Mouse (Mus musculus) retina, embryonic 14.5 days (tissue): ENCODE data around the gene Gm42742.

Experiments used
- DNase-seq: peaks from one replicate; pipeline ENCODE4 v3.0.0-alpha.2; 2015; ENCODE audit warnings: low spot score

Gm42742 gene

DNA sequence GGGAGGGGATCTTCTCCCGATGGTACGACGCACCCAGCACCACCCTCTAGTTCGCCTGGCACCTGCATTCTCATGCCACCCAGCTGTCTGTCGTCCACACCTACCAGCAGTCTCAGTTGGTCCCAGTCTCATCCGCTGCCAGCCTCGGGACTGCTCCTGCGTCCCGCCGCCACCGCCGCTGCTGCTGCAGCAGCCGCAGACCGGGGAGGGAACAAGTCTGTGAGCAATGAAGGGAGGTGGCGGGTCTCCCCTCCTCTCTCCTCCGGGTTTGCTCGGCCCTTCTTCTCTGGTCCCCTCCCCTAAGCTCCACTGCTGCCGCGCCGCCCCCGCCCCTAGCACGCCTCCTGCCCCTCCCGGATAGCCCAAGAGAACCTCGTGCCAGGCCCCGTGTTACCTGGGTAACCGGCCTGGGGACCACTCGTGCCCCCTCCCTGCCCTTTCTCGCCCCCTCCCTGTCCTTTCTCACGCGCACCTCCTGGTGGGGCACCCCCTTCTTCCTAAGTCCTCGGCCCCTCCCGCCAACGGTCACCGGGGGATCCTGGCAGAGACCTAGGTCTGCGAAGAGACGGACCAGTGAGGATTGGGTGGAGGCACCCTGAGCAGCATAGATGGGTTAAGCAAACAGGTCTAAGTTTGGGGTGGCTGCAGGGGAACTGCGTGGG lies at the start of gene Gm42742, which contains the start of gene Prrt2:
Gene Gm42742 (minus strand): TSS at position 197 of the 662 bp plus-strand sequence.
Gene Prrt2 (minus strand): TSS at position 311 of the 662 bp plus-strand sequence.
- peak; percentile 54 for DNase-seq

DNA sequence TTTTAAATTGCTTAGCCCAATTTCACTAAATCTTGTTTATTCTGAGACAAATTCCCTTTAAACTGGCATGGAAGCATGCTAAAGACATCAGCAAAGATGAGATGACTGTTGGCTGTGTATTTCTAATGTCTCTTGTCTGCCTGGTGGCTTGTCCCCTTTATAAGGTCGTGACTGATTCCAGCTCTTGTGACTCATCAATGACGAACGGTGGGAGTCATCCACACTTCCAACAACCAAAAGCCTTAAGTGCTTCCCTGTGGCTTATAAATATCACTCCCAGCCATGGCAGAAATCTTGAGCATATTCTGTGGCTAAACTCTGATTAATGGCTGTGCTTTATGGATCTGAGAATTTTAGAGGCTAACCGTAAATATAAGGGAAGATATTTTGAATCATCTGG lies 45.4 kb upstream of the Gm42742 start:
- DNase-seq = no peak

DNA sequence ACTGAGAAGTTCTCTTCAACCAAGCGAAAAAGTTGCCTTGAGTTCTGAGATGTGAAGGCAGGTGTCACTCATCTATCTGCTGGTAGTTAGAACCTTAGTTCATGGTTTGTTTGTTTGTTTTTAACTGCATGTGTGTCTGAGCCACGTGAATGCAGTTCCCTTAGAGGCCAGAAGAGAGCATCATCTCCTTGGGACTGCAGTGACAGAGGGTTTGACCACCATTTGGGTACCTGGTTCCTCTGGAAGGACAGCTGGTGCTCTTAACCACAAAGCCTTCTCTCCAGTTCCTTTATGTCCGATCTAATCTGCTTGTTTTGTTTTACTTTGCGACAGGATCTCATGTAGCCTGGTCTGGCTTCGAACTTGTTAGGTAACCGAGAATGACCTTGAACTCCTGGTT lies 44.6 kb upstream of the Gm42742 start:
- no peak for DNase-seq

DNA sequence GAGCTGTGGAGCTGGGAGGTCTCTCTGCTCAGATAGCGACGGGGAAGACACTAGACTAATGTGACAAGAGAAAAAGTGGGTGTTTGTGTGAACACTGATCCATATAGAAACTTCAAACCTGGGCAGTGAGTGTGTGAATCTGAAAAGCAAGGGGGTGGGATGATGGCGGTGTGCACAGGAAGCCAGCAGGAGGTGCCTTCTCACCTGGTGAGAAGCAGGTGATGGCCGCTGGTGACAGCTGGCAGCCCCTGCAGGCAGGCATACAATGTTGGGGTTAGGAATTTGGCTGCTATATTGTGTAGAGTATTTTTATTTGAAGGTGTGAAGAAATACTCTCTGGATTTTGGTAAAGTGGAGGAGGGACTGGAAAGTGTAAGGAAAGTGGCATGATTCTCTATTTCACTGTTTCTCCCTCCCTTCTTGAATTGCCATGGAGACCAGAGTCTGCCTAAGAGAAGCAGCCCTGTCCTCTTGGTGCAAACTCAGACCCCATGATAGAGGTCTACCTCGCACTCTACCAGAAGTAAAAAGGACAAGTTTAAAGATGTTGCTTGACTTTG lies 34.2 kb upstream of the Gm42742 start:
- DNase-seq = no peak

DNA sequence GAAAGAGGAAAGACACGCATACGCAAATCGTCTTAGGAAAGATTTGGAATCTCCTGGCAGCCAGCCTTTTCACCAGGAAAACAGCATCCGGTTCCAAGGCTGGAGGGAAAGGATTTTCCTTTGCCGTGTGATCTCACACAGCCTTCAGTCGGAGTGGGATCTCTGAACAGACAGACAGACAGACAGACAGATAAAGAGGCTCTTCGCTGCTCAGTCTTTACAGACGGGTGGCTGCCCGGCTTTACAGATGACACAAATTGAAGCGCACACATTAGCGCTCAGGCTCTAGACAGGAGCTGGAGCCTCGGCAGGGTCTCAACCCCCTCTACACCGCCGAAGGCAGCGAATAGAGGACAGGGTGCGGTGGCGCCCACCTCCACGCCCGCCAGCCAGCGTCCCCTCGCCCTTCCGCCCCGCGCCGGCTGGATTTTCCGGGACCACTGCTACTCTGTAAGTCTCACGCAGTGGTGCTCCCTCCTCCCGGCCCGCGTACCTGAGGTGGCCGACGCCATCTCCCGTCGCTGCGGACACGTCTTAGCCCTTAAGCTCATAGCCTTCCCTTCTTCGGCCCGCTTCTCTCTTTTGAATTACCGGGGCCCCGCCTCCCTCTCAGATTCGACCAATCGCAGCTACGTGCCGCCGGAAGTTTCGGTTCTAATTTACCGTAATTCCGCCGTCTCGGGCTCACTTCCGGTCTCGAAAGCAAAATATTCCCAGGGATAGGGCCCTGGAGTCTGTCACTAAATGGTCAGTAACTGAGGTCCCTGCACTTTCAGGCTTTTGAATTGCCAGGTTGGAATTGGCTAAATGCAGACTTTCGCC lies 21.2 kb upstream of the Gm42742 start, which contains the start of gene Kif22:
Gene Kif22 (minus strand): TSS at position 621 of the 822 bp plus-strand sequence.
- peak; percentile 94 for DNase-seq

DNA sequence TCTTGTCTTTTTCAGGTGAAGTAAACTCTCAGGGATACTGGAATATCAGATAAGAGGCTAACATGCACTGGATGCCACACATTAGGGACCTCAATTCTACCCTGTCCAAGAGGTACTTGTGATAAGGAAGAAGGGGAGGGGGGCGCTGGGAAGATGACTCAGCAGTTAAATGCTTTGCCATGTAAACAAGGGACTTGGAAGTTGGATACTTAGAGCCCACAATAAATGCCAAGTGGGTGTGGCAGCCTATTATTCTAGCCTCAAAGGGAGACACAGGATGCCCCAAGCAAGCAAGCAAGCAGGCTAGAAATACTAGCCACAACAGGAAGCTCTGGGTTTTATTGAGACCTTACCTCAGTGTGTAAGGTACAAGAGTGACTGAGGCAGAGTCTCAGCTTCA lies 10.3 kb upstream of the Gm42742 start:
- DNase-seq = no peak

DNA sequence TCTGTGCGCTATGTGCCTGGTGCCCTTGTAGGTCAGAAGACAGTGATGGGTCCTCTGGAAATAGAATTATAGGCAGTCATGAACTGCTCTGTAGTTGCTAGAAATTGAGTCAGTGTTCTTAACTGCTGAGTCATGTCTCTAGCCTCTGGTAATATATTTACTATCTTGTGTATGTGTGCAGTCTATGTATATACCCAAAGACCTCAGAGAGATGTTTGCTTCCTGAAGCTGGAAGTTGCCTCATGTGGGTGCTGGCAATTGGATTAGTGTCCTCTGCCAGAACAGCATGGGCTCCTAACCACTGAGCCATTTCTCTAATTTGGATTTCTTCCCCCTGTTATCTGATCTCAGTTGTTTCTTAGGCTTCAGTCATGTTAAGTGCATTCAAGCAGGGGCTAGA lies 9.3 kb upstream of the Gm42742 start:
- DNase-seq = no peak

DNA sequence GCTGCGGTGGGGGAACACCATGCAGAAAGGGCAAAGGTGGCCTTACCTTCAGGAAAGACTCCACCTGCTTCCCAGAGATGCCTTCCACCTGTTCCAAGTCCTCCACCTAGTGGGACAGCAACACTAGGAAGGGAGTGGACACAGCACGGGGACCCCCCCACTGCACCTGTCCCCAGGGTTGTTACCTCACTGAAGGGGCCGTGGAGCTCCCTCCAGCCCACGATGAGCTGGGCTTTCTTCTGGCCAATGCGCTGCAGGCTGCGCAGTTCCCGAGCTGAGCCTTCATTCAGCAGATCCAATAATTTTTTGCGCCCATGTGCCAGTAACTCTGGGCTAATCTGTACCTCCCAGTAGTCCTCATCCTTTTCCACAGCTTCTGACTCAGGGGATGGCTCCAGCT lies 7.0 kb upstream of the Gm42742 start:
- DNase-seq = no peak

DNA sequence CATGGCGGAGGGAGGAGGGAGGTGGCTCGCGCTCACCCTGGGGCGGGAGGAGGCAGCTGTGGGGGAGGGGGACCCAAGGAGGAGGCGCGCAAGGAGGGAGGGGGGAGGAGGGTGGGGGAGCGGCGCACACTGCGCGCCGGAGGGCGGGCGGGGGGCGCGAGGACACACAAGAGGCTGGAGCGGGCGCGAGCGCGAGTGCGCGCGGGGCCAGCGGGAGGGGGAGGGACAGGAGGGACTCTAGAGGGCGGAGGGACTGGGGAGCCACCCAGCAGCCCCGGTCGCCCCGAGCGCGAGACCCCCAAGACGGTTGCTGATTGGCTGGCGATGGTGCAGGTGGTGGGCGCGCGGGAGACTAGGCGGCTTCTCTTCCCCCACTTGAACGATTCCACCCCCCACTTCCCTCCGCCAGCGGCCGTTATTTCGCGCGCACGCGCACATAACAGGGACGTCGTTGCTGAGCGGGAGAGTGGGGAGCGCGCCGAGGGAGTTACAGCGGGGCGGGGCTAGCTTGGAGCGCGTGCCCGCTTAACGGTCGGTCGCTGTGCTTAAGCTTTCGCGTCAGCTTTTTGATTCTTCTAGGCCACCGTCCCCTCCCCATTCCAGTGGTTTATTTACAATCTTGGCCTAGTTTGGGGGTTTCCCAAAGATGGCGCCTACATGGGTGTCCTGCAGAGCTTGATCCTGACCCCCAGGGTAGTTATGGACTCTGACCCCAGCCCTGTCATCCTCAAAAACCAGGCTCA lies 6.3 kb upstream of the Gm42742 start, which contains the start of gene Maz:
Gene Maz (minus strand): TSS at position 54 of the 743 bp plus-strand sequence.
- peak; percentile 100 for DNase-seq

DNA sequence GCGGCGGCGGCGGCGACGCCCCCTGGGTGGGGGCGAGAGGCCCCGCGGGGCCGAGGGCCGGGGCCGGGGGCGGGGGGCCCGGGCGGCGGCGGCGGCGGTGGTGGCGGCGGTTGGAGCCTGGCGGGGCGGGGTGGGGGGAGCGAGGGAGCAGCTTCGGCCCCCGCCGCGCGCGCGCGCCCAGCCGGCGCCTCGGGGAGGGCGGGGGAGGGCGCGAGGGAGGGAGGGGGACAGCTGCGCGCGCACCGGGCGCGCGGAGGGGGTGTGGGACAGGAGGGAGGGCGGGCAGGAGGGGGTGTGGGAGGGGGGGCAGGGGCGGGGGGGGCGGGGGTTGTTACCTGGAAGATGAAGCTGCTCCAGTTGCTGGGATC lies 5.7 kb upstream of the Gm42742 start:
- peak; percentile 82 for DNase-seq

DNA sequence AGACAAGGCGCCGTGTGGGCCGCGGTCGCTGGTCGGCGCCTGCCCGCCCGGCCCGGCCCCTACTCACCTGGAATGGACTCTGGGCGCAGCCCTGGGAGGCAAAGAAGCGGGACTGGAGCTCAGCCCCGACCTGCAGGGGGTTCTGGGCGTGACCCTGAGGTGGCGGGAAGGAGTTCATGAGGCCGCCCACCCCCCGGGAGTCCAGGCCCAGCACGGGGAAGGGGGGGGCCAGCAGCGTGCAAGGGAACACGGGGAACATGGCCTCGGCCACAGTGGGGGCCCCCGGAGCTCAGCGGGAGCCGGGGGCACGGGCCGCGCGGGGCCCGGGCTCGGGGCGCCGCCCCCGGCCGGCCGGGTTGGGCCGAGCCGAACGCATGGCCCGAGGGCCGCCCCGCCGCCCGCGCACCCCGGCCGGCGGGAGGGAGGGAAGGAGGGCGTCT lies 5.3 kb upstream of the Gm42742 start:
- DNase-seq = peak; percentile 73

DNA sequence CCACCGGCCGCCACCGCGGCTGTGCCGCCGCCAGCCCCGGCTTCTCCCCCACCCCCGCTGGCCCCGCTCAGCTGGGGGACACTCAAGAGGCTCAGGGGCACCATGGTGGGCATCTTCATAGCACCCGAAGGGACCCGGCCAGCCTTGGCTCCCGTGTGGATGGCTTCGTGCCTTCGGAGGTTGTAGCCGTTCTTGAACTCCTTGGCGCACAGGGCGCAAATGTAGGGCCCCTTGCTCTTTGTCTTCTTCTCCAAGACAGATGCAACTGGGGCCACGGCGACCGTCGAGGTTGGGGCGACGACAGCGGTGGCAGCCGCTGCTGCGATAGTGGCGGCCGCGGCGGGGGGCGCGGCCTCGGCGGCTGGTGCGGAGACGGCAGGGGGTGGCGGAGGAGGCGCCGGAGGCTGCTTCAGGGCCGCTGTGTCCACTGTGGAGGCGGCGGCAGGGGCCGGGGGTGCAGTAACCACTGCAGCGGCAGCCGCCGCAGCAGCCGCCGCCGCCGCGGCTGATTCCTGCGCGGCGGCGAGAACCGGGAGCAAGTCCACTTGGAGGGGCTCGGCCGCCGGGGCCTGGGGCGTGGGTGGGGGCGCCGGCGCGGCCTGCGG lies 4.8 kb upstream of the Gm42742 start:
- DNase-seq = peak; percentile 50

DNA sequence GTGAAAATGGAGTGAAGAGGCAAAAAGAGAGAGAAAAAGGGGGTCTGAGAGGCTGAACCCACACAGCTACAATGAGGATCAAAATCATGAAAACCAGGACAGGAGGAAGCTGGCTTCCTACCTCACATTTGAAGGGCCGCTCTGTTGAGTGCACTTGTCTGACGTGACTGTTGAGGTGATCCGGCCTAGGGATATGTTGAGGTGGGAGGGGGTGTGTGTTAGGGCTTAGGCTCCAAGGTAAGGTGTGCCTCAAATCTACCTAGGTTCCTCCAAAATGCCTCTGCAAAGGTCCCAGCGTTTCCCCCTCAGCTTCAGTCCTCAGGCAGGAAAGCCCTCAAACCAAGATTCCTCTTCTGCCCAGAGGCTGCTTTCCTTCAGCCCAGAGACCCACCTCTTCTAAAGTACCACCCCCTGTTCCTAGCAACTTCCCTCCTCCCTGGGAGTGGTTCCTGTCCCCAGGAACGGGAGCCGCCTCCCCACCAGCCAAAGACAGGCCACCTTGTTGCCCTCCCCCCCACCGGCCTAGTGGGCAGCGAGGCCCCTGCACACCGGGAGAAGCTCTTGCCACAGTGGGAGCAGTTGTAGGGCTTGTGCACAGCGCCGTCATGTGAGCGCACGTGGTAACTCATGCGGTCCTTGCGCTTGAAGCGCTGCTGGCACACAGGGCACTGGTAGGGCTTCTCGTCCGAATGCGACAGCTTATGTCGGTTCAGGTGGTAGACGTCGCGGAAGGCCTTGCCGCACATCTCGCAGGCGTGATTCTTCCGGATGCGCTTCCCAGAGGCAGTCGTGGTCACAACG lies 4.1 kb upstream of the Gm42742 start:
- peak; percentile 77 for DNase-seq

DNA sequence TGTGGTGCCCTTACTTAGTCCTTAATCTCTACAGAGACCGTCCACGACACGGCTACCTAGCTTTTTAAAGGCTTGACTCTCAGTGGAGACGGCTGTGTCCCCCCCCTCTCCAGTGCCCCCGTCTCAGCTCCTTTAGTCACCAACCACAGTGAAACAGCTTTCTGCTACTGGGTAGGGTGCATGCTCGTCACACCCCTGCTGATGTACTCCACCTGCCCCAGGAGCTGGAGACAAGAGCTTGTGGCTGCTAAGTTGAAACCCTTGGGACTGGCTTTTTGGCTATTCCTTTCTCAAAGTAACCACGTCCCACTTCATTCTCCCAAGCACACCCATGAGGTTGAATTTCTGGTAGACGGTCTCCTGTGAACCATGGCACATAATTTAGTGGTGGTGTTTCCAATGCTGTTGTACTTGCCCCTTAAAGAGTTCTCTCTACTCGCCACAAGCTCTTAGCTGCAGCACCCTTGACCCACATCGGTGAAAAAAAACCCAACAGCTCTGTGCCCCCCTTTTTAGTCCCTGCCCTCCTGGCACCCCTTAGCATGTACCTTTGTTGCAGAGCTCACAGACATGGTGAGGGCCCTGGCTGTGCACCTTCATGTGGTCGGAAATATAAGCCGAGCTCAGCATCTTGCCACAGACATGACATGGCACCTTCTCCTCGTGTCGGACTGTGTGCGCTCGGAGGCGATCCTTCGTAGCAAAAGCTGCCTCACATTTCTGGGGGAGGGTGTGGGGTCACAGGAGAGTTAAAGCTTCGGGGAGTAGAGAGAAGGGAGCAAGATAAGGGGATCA lies 3.2 kb upstream of the Gm42742 start:
- no peak for DNase-seq

DNA sequence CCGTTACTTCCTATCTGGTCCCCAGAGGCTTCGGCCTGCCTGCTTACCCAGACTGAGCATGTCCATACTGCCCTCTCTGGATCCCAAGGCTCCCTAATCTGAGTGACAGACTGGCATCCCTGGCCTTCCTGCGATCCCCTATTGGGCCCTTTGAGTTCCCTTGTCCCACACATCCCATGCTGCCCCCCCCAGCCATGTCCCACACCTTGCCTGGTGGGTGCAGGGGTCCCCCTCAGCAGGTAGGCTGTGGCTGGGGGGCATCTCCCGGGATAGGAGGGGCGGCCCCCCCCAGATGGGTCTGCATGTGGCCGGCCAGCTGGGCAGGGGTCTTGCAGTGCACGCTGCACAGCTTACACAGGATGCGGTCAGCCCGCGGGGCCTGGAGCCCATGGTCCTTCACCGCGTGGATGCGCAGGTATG lies 2.4 kb upstream of the Gm42742 start:
- no peak for DNase-seq

DNA sequence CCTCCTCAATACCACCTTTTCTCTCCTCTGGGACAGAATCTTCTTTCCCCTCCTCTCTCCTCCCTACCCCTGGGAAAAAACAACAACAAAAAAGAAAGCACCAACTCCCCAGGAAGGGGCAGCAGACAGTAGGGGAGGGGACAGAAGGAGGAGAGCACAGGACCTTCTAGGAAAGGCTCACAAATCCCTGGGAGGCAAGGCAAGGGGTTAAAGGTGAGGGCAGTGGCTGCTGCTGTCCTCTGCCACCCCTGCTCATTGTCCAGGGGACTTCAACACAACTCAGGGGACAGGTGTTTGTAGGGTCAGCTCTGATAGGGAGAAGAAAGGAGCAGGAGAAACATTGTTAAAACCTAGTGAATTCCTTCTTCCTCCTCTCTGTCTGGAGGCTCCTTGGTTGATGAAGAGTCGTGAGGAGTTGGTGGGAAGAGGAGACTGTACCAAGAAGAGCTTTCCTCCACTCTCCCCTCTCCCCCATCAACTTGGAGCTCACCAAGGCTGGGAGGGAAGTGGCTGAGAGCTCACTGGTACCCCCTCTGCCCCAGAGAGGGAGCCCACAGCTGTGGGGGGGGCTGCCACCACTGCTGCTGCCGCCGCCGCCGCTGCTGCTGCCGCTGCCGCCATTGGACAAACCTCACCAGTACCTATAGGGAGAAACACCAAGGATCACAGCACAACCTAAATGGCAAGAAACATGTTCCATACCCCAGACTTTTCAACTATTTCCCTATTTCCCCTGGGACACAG lies 1.8 kb upstream of the Gm42742 start:
- no peak for DNase-seq

DNA sequence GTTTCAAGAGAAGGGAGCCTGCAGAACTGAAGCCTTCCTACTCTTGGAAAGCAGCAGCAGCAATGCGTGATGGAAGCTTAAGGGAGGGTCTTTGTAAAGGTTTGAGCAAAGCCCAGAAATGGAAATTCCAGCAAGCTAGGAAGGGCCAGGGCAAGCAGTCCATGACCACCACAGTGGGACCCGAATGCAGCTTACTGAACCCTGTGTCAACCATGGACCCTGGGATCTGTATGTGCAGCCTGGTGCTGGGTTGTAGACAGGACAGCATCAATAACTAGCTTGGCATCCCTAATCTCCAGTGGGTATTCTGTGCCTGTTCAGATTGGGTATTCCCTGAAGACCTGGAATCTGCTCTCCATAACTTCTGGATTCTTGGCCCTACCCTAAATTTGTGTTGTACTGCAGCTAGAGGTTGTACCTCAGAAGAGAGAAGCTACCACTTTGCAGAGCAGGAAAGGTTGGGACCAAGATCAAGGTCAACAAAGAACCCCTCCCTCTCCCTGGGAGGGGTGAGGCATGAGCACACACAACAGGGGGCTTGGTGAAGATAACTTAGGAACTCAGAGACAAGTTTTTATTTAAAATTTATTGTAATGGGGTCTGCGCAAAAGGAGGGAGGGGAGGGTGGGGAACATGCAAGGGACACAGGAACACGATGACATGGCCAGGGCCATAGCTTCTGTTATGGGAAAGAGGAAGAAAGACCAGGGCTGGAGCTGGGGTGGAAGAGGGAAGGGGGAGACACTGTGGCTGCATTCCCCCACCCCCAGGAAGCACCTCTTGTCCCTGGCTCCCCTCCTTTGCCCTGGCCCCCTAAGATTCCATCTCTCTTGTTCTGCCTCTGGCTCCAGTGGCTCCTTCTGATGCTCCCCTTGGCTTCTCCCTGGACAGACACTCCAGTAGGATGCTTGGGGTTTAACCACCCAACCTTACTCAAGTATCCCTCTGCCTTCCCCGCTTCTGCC lies 948 bp upstream of the Gm42742 start:
- DNase-seq = peak; percentile 49

DNA sequence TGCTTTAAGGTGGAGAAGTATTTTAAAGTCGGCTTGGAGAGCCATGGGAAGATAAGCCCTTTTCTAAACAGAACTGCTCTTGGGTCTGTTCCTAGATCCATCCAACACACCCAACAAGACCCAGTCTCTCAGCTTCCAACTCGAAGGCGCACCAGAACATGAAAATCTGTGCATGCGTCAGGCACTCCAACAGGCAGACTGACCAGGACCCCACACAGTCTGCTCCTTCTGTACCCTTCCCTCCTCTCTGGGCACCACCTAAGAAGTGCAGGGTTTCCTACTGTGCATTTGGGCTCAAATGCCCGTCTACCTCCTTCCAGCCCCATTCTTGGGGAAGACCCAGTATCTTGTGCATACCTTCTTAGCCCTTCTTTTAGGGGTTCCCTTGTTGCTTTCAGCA lies 406 bp downstream of the Gm42742 start:
- DNase-seq = no peak
